Mouse (Mus musculus): ENCODE measurements around the gene Rhoq.

Rhoq gene

DNA sequence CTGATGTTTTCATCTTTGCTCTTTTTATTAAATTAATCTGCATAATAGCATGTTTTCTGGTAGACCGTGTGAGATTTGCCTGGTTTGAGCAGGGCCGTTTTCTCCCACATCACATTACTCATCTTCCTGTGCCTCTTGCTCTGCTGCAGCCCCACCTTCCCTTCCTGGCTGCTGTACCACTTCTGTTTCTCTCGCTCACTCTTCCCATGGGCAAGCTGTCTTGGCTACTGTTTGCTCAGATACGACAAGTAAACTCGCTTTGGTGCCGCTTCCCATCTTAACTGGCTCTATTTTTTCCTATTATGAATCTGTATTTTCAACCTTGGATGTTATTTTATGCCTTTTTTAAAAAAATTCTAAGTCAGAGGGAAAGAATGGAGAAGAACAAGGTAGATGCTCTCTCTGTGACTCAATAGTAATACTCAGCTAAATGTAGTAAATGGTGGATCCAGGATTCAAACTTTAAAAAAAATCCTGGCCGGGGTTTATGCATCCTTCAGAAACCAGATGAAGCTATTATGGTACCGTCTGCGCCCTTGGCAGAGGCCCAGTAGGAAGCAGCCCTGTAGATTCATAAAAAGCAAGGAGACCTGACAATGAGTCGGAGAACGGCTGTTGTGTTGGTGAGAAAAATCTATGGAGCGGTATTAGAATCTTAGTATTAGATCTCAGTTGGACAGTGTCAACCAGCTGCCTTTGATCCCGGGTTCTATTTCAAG, 48.6 kb downstream of the Rhoq start:
- peak; percentile 65 for DNase-seq

- DNase-seq: no peak
Measured at GRCm38 (mm10) chr17:87019692-87020091, 56.8 kb downstream of the Rhoq start.

DNA sequence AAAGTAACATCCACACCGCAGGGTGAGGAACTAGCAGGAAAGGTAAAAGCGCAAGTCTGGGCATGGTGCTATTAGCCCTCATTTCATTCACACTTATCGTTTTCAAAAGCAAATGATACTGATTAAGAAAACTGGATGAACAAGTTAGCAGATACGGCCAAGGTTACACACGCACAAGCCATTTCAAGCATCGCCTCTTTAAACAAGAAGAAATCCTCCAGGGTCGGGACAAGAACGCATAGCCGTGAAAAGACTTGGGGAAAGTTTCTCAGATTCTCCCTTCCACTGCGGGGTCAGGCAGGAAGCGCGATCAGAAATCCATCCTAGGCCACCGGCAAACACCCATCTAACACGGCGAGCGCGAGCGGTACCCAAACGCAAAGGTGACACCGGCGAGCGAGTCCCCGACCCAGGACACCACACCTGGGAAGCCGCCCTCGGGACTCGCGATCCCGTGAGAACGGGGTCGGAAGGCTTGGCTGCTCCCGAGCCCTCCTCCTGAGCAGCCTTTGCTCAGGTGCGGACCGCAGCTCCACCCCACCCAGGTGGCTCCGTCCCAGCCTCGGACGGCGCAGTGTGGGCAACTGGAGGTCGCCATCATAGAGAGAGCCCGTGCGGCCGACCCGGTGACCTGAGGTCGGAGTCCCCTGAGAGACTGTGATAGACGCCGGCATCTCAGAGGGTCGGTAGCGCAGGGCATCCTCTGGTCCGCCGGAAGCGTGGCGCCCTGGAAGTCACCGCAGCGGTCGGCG, 61.8 kb downstream of the Rhoq start:
- DNase-seq: no peak

DNA sequence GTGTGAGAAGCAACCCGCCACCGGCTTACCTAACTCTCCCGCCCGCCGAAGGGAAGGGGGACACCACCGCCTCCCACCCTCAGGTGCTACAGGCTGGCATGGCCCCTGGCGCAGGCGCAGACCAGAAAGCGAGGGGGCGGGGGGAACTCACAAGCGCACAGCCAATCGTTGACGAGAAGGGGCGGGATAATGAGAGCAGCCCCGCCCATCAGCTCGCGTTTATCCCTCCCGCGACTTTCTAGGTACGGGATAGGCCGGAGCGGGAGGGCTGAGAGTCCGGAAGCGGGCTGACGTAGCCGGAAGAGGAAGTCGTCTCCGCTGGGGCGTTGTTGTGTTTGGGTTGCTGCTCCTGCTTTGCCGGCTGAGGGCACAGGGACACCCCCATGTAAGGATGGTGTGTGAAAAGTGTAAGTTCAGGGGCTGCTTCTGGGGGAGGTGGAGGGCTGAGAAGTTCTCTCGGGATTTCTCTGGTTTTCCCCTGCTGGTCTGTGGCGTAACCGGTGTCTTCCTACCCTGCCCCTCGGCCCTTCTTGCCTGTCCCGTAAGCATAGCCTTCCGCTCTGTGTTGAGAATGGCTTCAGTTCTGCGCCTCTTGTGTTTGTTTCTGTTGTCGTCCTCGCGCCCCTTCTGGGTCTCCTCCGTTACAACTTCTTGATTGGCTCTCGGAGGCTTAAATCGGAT, 62.5 kb downstream of the Rhoq start, which contains the start of the genes Pigf and Cript:
Gene Pigf (minus strand): TSS at position 138 of the 681 bp plus-strand sequence.
Gene Cript (plus strand): TSS at position 282 of the 681 bp plus-strand sequence.
- peak; percentile 97 for DNase-seq

DNA sequence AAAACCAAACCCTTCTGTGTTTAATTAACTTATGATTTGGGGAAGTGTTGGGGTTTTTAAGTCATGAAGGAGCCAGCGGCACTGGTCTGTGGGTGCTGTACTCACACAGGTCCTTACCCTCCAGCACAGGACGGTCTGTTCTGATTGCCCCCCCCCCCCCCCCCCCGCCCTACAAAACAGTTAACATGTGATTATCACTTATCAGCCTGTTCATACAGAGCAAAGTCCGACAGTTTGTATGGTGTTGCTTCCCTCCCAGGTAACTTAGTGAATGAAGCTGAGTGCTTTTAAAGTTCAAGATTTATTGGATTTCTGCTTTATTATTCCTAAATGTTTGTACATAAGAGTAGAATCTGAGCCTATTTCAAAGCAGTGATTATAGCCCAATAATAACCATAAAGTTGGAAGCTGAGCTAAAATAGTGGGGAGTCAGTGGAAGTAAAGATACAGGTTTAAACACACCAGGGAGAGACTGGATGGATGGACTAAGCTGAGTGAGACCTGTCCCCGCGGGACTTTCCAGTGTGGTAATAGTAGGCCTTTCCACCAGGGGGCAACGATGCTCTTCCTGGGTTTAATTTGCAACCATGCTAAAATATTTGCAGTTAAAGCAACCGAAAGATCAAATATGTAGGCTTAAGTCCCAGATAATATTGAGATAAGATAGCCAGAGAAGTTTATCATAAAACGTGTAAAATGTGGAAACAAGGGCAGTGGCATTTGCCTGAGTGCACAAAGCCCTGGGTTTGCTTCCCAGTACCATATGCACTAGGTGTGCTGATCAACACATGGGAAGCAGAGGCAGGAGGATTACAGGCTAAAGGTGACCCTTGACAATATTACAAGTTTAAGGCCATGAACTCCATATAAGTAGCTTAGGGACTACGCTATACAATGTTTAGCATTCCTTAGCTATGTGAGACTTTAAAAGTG, 73.5 kb downstream of the Rhoq start:
- peak; percentile 31 for DNase-seq

DNA sequence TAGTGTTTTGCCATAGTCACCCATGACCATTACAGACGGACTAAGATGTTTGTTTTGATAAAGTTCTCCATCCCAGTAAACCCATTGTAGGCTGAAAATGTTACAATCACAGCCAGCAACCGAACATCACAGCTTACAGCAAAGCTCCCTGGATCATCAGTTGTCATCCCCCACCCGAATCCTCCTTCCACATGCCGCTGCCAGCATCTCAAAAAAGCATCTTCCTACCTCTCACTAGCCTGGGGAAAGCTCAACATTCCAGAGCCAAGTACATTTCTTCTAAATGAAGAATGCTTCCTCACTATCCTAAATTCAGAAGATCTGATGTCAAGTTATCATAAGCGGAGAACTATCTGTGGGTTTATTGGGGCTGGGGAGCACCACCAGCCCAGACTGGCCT, 75.6 kb downstream of the Rhoq start:
- no peak for DNase-seq

GRCm38 (mm10) chr17:87041739-87042138, 78.9 kb downstream of the Rhoq start:
- DNase-seq: peak; percentile 33

DNA sequence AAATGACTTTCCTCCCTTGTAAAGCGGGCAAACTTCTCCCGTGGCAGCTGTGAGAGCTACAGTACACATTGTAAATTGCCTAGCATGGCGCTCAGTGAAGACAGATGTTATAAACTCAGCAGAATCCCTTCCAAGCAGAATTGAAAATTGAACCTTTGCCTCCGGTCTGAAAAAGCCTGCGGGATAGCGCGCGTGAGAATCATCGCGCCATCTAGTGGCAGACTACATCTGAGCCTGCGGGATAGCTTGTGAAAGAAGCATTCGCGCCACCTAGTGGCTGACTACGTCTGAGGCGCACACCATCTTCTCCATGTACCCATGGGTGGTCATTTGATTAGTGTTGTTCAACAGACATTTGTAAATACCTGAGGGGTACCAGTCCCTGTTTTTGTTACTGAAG, 81.5 kb downstream of the Rhoq start:
- peak; percentile 99 for DNase-seq

DNA sequence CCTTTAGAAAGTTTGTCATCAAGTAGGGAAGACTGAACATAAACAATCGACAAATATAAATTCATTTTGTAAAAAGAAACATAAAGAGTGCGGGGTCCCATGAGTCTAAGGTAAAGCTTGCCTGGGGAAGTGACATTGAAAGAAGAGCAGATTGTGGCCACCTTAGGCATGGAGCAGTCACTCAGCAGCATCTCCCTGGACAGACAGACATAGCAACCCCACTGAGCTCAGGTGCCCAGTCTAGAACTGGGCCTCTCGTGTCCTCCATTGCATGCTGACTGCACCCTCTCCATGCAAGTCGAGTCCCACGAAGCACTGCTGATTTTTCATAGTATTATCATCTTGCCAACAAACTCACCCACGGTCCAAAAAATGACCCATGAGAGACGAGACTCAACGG, 81.9 kb downstream of the Rhoq start:
- DNase-seq: no peak
